Mouse (Mus musculus) limb, embryonic 10.5 days (tissue): ENCODE results near the gene Nxf1. TPM values are rescaled to one million over a fixed set of nuclear protein-coding genes. Genes with fewer than 3 reads are reported as not detected.
A peak's percentile ranks its signal among the peaks of the same experiment; 100 is the strongest.
"Not testable (repeated sequence)": the region's sequence is repeated elsewhere in the genome, so short reads cannot be mapped to it uniquely, and the experiment has no call there.

ENCODE experiments used
- DNase-seq: peaks from one replicate; pipeline ENCODE4 v3.0.0-alpha.2; 2017; ENCODE audit warnings: low spot score
- H3K27ac ChIP-seq: fragments of 300-500 bp; sonication (generic); 2 replicates; pipeline ENCODE4 v1.5.1; 2016; ENCODE audit warnings: mild to moderate bottlenecking
- H3K27me3 ChIP-seq: fragments of 300-500 bp; sonication (generic); 2 replicates; pipeline ENCODE4 v1.6.1; 2016; ENCODE audit warnings: low read depth, mild to moderate bottlenecking; ENCODE audit not compliant: poor library complexity, severe bottlenecking
- H3K36me3 ChIP-seq: fragments of 300-500 bp; sonication (generic); 2 replicates; pipeline ENCODE4 v1.6.1; 2016; ENCODE audit warnings: mild to moderate bottlenecking, moderate library complexity
- H3K4me1 ChIP-seq: fragments of 300-500 bp; sonication (generic); 2 replicates; pipeline ENCODE4 v1.6.1; 2016
- H3K4me3 ChIP-seq: fragments of 300-500 bp; sonication (generic); 2 replicates; pipeline ENCODE4 v1.5.1; 2016; ENCODE audit warnings: mild to moderate bottlenecking, moderate library complexity
- H3K9me3 ChIP-seq: fragments of 300-500 bp; sonication (generic); replicated peaks from 2 replicates; pipeline ENCODE4 v1.6.1; 2016; ENCODE audit warnings: mild to moderate bottlenecking
- WGBS: fragments of 180-500 bp; shearing (Covaris S2); methylation state at CpG from one replicate; pipeline ENCODE4 v1.1.7; 2016; 5-methylcytosine and 5-hydroxymethylcytosine counted together
- polyA plus RNA-seq: library from polyadenylated mRNA; unstranded; fragments of >200 nt; fragmentation: Nextera tagmentation; extraction: Ambion mirVana; gene quantifications from 2 replicates; pipeline ENCODE4 v1.2.1, GENCODE M21; 2016

Gene Nxf1
- polyA plus RNA-seq, 1 experiment from 2014 or later = 273 TPM

GRCm38 (mm10) chr19:8716767-8717475 lies 40.0 kb upstream of the Nxf1 start:
- Histone ChIP-seq H3K27me3 (no peaks in the 10 kb centered on the region), H3K36me3 (peaks cover 5% of the 10 kb centered on the region; the same call in 1 of the 2 replicates), H3K27ac (no peak overlapping the region), H3K9me3 (no peaks in the 10 kb centered on the region), H3K4me1 (peaks cover 16% of the 10 kb centered on the region), H3K4me3 (no peak overlapping the region)
- 66% methylated on average over 9 of the region's 10 CpGs for WGBS
- no peak for DNase-seq

GRCm38 (mm10) chr19:8718357-8718756 lies 38.5 kb upstream of the Nxf1 start:
- no peaks in the 10 kb centered on the region for H3K36me3 ChIP-seq
- H3K9me3 ChIP-seq = no peaks in the 10 kb centered on the region
- H3K27ac ChIP-seq = no peak overlapping the region
- H3K4me3 ChIP-seq = no peak overlapping the region
- peaks cover 13% of the 10 kb centered on the region for H3K4me1 ChIP-seq
- peak; percentile 65 for DNase-seq
- no peaks in the 10 kb centered on the region for H3K27me3 ChIP-seq
- WGBS = 69% methylated on average over 3 of the region's 3 CpGs

- H3K27me3 ChIP-seq, H3K36me3 ChIP-seq, H3K9me3 ChIP-seq, DNase-seq, H3K4me3 ChIP-seq, H3K27ac ChIP-seq: not testable (repeated sequence)
- H3K4me1 ChIP-seq = peaks cover 10% of the 10 kb centered on the region
Observed at GRCm38 (mm10) chr19:8719037-8719436, 37.8 kb upstream of the Nxf1 start.

- Histone ChIP-seq H3K4me3 (no peak overlapping the region), H3K4me1 (peaks cover 14% of the 10 kb centered on the region), H3K27me3 (no peaks in the 10 kb centered on the region), H3K9me3 (no peaks in the 10 kb centered on the region), H3K36me3 (peaks cover 23% of the 10 kb centered on the region), H3K27ac (no peak overlapping the region)
- no peak for DNase-seq
- 71% methylated on average over 1 of the region's 1 CpGs for WGBS
Observed at GRCm38 (mm10) chr19:8721378-8721777, 35.5 kb upstream of the Nxf1 start.

GRCm38 (mm10) chr19:8722021-8722420 lies 34.9 kb upstream of the Nxf1 start:
- H3K27me3 ChIP-seq = no peaks in the 10 kb centered on the region
- peak overlapping the region; percentile 68 for H3K4me3 ChIP-seq
- H3K4me1 ChIP-seq = peaks cover 14% of the 10 kb centered on the region
- 72% methylated on average over 4 of the region's 4 CpGs for WGBS
- H3K36me3 ChIP-seq = peaks cover 28% of the 10 kb centered on the region
- H3K27ac ChIP-seq = peak overlapping the region; percentile 93
- DNase-seq = no peak
- no peaks in the 10 kb centered on the region for H3K9me3 ChIP-seq

GRCm38 (mm10) chr19:8722559-8722906 lies 34.3 kb upstream of the Nxf1 start:
- DNase-seq = no peak
- Histone ChIP-seq H3K27me3 (no peaks in the 10 kb centered on the region), H3K9me3 (no peaks in the 10 kb centered on the region), H3K36me3 (peaks cover 28% of the 10 kb centered on the region), H3K4me3 (peak overlapping the region; percentile 68), H3K4me1 (peaks cover 14% of the 10 kb centered on the region), H3K27ac (peak overlapping the region; percentile 93)
- WGBS = 1% methylated on average over 5 of the region's 5 CpGs

- peak within 1 kb of the TSS; percentile 93 for H3K27ac ChIP-seq
- peaks cover 28% of the 10 kb centered on the region for H3K36me3 ChIP-seq
- peaks cover 14% of the 10 kb centered on the region for H3K4me1 ChIP-seq
- H3K9me3 ChIP-seq = no peaks in the 10 kb centered on the region
- under 1% methylated on average over 50 of the region's 50 CpGs for WGBS
- peak; percentile 93 for DNase-seq
- H3K27me3 ChIP-seq = no peaks in the 10 kb centered on the region
- H3K4me3 ChIP-seq = peak within 1 kb of the TSS; percentile 68
Observed at GRCm38 (mm10) chr19:8722907-8723573, 33.8 kb upstream of the Nxf1 start, which contains the start of gene Slc3a2. Slc3a2 (minus strand) TSS chr19:8723369.

- peak overlapping the region; percentile 93 for H3K27ac ChIP-seq
- H3K9me3 ChIP-seq = no peaks in the 10 kb centered on the region
- peak; percentile 52 for DNase-seq
- H3K27me3 ChIP-seq = no peaks in the 10 kb centered on the region
- H3K4me1 ChIP-seq = peaks cover 14% of the 10 kb centered on the region
- under 1% methylated on average over 20 of the region's 20 CpGs for WGBS
- H3K4me3 ChIP-seq = peak overlapping the region; percentile 68
- peaks cover 28% of the 10 kb centered on the region for H3K36me3 ChIP-seq
Observed at GRCm38 (mm10) chr19:8723574-8724346, 33.1 kb upstream of the Nxf1 start.

- Histone ChIP-seq H3K27me3 (no peaks in the 10 kb centered on the region), H3K27ac (peak overlapping the region; percentile 93), H3K4me3 (peak overlapping the region; percentile 68), H3K9me3 (no peaks in the 10 kb centered on the region), H3K4me1 (peaks cover 14% of the 10 kb centered on the region), H3K36me3 (peaks cover 28% of the 10 kb centered on the region)
- WGBS = 1% methylated on average over 2 of the region's 2 CpGs
- DNase-seq = no peak
Observed at GRCm38 (mm10) chr19:8724392-8724791, 32.5 kb upstream of the Nxf1 start.

GRCm38 (mm10) chr19:8725081-8725613 lies 31.7 kb upstream of the Nxf1 start:
- WGBS = 59% methylated on average over 4 of the region's 4 CpGs
- no peak for DNase-seq
- Histone ChIP-seq H3K9me3 (no peaks in the 10 kb centered on the region), H3K36me3 (peaks cover 28% of the 10 kb centered on the region), H3K27me3 (no peaks in the 10 kb centered on the region), H3K4me3 (peak overlapping the region; percentile 68), H3K4me1 (peaks cover 14% of the 10 kb centered on the region), H3K27ac (peak overlapping the region; percentile 93; the same call in 1 of the 2 replicates)

- 10% methylated on average over 3 of the region's 3 CpGs for WGBS
- H3K4me1 ChIP-seq = peaks cover 14% of the 10 kb centered on the region
- H3K27ac ChIP-seq = no peak overlapping the region
- H3K36me3 ChIP-seq = peaks cover 28% of the 10 kb centered on the region
- H3K4me3 ChIP-seq = peak overlapping the region; percentile 68; the same call in 1 of the 2 replicates
- no peaks in the 10 kb centered on the region for H3K9me3 ChIP-seq
- no peak for DNase-seq
- no peaks in the 10 kb centered on the region for H3K27me3 ChIP-seq
Observed at GRCm38 (mm10) chr19:8726609-8727390, 30.1 kb upstream of the Nxf1 start.

- Histone ChIP-seq H3K4me3 (no peak overlapping the region), H3K9me3 (no peaks in the 10 kb centered on the region), H3K4me1 (peaks cover 8% of the 10 kb centered on the region), H3K36me3 (peaks cover 28% of the 10 kb centered on the region), H3K27ac (no peak overlapping the region), H3K27me3 (no peaks in the 10 kb centered on the region)
- no peak for DNase-seq
- WGBS = 28% methylated on average over 5 of the region's 5 CpGs
Observed at GRCm38 (mm10) chr19:8727495-8728114, 29.3 kb upstream of the Nxf1 start.
